Comparison of ENCODE assay signal across 8 mouse cellular contexts in genomic region chr4:156197829-156198205, GRCm38 (mm10). TPM values are rescaled to one million over a fixed set of nuclear protein-coding genes. Genes with fewer than 3 reads are reported as not detected.
DNase-seq lines count a peak whose midpoint lies in the region; ATAC-seq lines count a peak whose summit lies in the region.

No protein-coding gene starts in this region.

- peaks cover 42% of the 10 kb centered on the region for H3K4me1 ChIP-seq in hindbrain, embryonic 14.5 days (replicated peaks; ENCODE audit: control insufficient read depth, insufficient read depth, low read length)

- peak overlapping the region; percentile 91 for H3K4me3 ChIP-seq in hindbrain, embryonic 14.5 days (replicated peaks; ENCODE audit: low read length)

- peak overlapping the region; percentile 89 for H3K27ac ChIP-seq in hindbrain, embryonic 14.5 days

- H3K36me3 ChIP-seq in hindbrain, embryonic 14.5 days (replicated peaks; ENCODE audit: control insufficient read depth, insufficient read depth), result 0 out of 2 replicates have a peak, but pooled peaks cover 7% of the 10 kb centered on the region

- H3K9ac ChIP-seq in hindbrain, embryonic 14.5 days, result peak overlapping the region; percentile 74

- H3K9me3 ChIP-seq in hindbrain, embryonic 14.5 days (ENCODE audit: control insufficient read depth, low read length), result no peaks in the 10 kb centered on the region

- peak; percentile 96 for DNase-seq in Muller cell, postnatal 12 days (ENCODE audit: inconsistent ontology term)
- peak; percentile 87 to 92 for DNase-seq in cerebellum, postnatal 14 days
- peak; percentile 74 to 78 for DNase-seq in frontal cortex, postnatal 14 days (ENCODE audit: low spot score in 2 of 2)
- no peak for DNase-seq in hindbrain, embryonic 14.5 days (ENCODE audit: low spot score)
- DNase-seq in left cerebral cortex, adult 11 months (ENCODE audit: low spot score), result peak; percentile 70
- DNase-seq in lung, postnatal 36 days, result peak; percentile 95
- DNase-seq in retina, postnatal 7 days (ENCODE audit: low read depth, low spot score), result peak; percentile 76
- DNase-seq in urinary bladder, adult 2 months (ENCODE audit: low spot score), result peak; percentile 76

- H3K4me2 ChIP-seq in hindbrain, embryonic 14.5 days (replicated peaks), result peak overlapping the region; percentile 54

- ATAC-seq in hindbrain, embryonic 14.5 days (ENCODE audit: low FRiP score), result peak; percentile 92

- WGBS in hindbrain, embryonic 14.5 days, result 0% methylated on average over 26 of the region's 26 CpGs

- H3K27me3 ChIP-seq in hindbrain, embryonic 14.5 days (ENCODE audit: control insufficient read depth, insufficient read depth, low read length), result no peaks in the 10 kb centered on the region; the same call in 1 of the 2 replicates

RNA-seq across cellular contexts. Expression of gene Agrn, which starts 0.5 kb away (rescaled TPM):
- 121 and 127 TPM in 2 replicates for polyA plus RNA-seq in hindbrain, embryonic 14.5 days (2014; fragmentation: Nextera tagmentation; extraction: Ambion mirVana)
- 124 and 139 TPM in 2 replicates for polyA plus RNA-seq in urinary bladder, adult 2 months (2012; rRNA removed)

RNA-seq across cellular contexts. Expression of gene Isg15, which starts 2.8 kb away (rescaled TPM):
- polyA plus RNA-seq in hindbrain, embryonic 14.5 days (2014; fragmentation: Nextera tagmentation; extraction: Ambion mirVana), result 0.87 and 0.90 TPM in 2 replicates
- polyA plus RNA-seq in urinary bladder, adult 2 months (2012; rRNA removed), result 15.0 and 15.6 TPM in 2 replicates

RNA-seq across cellular contexts. Expression of gene AW011738, which starts 5.3 kb away (rescaled TPM):
- polyA plus RNA-seq in hindbrain, embryonic 14.5 days (2014; fragmentation: Nextera tagmentation; extraction: Ambion mirVana), result 0.68 and 1.2 TPM in 2 replicates
- polyA plus RNA-seq in urinary bladder, adult 2 months (2012; rRNA removed), result 3.0 and 3.1 TPM in 2 replicates

RNA-seq across cellular contexts. Expression of gene Perm1, which starts 17.9 kb away (rescaled TPM):
- 1.9 and 2.2 TPM in 2 replicates for polyA plus RNA-seq in hindbrain, embryonic 14.5 days (2014; fragmentation: Nextera tagmentation; extraction: Ambion mirVana)
- polyA plus RNA-seq in urinary bladder, adult 2 months (2012; rRNA removed), result 0.10 and 0.18 TPM in 2 replicates

RNA-seq across cellular contexts. Expression of gene Plekhn1, which starts 36.8 kb away (rescaled TPM):
- 28.6 and 28.7 TPM in 2 replicates for polyA plus RNA-seq in hindbrain, embryonic 14.5 days (2014; fragmentation: Nextera tagmentation; extraction: Ambion mirVana)
- 86.6 and 88.2 TPM in 2 replicates for polyA plus RNA-seq in urinary bladder, adult 2 months (2012; rRNA removed)
